Mouse (Mus musculus): ENCODE data around the gene Tmem117.
A peak's percentile ranks its signal among the peaks of the same experiment; 100 is the strongest.

The Tmem117 gene

DNA sequence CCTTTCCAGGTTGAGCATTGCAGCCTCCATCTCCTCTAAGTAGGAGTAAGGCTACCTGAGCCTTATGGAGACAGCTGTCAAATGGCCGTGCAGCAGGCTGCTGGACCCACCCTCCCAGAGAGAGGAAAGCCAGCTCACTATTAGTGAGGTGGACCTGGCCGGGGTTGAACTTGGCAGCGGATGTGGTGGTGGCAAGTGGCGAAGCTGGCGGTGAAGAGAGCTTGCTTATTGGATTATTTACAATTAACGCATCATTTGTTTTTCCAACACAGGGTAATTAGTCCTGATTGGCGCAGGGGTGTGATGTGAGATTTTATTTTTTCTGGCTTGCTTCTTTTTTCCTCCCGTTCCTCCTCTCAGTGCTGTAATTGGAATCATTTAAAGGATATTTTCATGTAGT, 19.4 kb downstream of the Tmem117 start:
- DNase-seq (ENCODE audit: low spot score in 2 of 2), result no peak

DNA sequence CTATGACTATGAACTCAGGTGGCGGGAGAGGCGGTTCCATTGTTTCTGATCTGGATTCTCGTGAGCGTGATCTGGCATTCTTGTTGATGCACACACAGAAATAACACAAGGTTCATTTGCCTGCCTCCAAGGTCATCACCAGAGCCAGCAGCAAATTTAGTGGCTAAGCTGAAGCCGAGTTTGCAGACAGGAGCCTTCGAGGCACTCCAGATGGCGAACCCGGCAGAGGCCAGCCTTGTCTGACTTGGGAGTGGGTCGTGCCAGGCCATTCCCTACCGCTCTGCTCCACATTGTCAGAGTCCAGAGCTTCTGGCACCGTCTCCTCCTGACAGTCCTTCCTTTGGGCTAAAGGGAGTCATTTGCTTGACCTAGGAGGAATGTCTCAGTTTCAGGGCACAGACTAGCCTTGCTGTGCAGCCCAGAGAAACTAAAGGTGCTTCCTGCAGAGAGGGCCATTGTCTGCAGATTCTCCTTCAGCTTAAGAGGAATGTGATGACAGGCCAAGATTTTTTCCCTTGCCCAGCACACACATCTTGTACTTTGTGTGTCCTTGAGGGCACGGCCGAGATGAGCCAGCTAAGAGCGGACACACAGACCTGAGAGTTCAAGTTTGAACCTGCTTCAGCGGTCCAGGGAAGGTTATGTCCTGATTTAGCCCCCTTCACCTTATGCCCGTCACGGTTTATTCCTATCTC, 20.2 kb downstream of the Tmem117 start:
- DNase-seq (ENCODE audit: low spot score in 2 of 2), result no peak

DNA sequence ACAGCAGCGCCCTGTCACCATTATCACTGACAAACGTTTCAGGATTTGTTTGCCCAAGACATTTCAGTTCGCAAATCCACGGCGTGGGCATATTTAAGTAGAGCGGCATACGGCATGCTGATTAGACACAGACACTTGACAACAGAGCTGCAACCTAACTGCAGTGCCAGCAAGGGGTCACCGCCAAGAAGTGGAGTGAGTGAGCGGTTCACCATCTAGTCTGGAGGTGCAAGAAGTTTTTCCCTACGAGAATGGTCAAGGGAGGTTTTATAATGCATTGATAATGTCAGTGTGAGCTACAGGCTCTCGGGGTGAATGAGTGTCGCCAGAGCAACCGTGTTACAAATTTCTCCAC, 20.7 kb downstream of the Tmem117 start:
- no peak for DNase-seq (ENCODE audit: low spot score in 2 of 2)

DNA sequence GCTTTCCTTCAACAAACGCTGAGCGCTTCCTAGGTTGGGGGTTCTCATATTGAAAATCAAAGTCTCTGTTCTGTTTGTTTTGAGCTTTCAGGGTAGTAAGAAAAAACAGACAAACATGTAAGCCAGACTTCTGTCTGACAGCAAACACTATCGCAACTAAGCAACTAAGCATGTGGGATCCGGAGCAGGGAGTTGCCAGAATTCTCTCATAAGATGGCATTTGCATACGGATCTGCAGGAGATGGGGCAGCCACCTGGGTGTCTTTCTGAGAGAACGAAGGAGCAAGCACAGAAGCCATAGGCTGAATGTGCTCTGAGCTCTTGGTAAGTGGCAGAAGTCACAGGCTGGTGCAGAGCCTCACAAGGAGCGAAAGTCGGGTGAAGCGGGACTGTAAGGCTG, 22.3 kb downstream of the Tmem117 start:
- no peak for DNase-seq (ENCODE audit: low spot score in 2 of 2)

DNA sequence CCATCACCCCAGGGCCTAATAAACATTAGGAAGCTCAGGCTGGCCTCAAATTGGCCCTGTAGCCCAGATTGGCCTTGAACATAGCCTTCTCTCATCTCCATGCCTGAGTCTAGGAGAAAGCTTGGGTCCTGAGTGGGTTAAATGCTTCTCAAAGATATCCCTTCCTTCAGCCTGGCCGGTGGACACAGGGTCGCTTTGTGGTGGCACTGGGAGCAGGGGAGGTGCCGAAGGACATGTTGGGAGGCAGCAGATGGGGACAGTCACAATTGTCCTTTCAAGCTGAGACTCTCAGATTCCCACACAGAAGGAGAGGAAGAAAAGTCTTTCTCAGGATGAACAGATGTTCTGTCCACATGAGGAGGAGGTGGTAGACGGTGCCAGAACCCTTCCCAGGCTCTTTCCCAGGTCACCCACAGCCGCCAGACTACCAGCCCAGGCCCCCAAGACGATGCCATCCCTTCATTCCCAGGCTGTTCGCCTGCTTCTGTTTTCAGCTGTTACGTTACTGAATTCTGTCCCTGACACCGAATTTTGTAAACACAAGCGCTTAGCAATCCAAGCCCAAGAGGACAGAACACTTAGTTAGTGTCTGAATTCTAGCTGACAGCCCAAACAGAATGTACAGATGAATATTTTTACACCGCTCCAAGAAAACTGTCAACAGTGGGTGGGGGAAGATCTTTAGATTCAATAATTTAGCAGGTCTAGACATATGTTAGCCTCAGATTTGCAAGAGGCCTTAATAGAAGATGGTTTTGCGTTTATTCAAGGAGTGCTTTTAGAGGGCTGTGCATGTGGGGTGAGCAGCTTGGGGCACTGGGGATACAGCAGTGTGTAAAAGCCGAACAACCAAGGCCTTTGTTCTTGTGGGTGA, 23.2 kb downstream of the Tmem117 start:
- DNase-seq (ENCODE audit: low spot score in 2 of 2), result peak in 1 of 2 experiments; percentile 31

DNA sequence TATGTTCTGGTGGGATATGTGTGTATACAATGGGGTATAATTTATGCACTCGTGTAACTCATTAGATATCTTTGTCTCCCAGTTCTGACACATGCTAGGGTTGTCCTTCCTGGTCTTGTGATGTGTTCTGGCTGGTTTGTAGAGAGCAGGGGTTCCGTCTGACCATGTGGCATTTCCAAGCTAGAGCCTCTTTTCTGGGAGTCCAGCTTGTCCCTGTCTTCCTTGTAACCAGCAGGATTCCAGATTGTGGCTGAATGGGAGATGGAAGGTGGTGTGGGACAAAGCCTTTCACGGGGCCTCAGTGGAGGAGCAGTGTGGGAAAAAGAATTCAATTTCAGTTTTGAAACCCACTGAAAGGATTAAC, 23.8 kb downstream of the Tmem117 start:
- DNase-seq (ENCODE audit: low spot score in 2 of 2), result no peak

DNA sequence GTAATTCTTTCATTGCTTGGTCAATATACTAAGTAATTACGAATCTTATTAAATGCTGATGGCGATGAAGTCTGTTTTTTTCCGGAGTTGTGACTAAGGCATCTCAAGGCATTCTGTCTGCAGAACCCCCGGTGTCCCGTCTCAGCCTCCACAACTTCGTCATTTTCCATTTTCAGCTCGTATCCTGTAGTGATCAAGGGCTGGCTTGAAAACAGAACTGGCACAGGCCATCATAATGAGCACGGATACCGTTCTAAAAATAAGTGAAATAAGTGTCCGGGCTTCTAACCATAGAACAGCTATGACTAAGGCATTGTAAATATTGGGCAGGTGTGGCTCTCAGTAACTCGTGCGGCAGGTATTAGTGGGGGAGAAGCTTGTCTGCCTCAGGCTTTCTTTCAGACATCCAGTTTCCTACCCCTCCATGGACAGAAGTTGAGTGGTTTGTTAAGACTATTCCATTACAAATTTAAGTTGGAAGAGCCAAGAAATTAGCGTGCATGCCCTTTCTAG, 26.8 kb downstream of the Tmem117 start:
- no peak for DNase-seq (ENCODE audit: low spot score in 2 of 2)

DNA sequence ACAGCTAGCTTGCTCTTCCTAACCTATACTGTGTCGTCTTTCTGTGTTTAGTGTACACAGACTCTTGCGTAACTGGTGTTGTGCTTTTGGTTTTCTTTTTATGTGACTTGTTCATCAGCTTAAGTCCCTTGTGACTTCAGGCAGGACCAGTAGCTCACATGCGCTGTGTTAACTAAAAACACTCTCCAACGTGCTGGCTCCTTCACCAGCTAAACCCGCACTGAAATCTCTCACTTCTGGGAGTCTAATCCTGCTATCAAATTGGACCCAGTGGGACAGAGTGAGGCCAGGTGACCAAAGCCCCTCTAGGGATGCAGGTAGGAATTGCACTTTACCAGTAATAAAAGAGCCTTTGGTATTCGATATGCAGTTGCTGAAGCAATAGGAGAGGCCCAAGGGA, 28.9 kb downstream of the Tmem117 start:
- DNase-seq (ENCODE audit: low spot score in 2 of 2), result no peak

DNA sequence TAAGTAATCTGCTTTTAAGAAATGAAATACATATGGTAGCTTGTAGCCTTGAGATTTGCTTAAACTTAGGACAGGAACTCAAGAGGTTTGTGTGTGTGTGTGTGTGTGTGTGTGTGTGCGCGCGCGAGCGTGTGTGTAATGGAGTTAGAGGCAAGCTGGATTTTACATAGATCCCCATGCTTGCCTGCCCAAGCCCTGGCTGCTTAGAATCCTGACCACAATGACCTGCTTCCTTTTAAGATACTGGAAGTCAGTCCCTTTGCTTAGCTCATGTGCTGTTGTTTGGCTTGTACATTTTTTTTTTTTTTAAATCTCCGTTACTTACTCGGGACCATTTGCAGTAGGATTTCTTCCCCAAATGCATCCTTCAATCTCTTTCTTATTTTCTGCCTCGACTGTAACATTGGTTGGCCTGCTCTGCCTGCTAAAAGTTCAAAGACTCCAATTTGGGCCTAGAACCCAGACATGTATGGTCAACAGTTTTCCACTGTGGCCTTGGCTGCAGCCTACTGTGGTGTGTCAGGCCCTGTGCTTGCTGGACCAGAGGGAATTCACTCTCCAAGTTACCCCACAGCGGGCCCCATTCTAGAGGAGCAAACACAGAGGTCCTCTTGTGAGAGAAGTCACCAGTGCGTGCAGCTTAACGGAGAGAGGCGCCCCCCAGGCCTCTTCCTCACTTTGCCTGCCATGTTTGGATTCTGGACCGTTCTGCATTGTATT, 29.5 kb downstream of the Tmem117 start:
- no peak for DNase-seq (ENCODE audit: low spot score in 2 of 2)

DNA sequence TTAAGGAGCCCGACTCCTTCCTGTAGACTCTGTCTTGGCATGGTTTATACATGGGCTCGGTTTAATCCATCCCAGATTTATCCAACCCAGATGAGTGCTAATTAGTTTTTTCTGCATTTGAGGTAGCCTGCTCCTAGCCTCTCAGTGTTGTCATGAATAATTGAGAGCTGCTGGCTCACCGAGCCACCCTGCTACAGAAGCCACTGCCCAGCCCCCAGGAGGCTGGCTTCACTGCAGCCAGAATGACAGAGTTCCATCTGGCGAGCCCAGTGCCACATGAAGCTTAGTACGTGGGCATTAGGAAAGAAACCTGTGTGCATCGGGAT, 30.0 kb downstream of the Tmem117 start:
- no peak for DNase-seq (ENCODE audit: low spot score in 2 of 2)

DNA sequence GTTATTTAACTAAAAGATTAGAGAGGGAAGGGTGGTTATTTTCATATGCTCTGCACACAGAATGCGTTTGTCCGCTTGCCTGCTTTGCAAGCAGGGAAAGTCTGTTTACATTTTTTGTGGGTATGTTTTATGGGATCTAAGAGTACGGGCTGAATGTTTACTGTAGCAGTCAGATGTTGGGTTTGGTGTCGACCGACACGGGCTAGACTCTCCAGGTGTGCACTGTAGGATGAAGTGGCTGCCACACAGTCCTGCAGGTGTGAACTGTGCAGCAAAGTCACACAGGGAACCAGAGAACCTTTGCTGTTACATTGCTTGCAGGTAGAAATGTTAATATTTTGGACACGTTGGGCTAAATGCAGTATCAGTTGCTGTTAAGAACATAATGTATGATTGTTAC, 31.9 kb downstream of the Tmem117 start:
- DNase-seq (ENCODE audit: low spot score in 2 of 2), result no peak

DNA sequence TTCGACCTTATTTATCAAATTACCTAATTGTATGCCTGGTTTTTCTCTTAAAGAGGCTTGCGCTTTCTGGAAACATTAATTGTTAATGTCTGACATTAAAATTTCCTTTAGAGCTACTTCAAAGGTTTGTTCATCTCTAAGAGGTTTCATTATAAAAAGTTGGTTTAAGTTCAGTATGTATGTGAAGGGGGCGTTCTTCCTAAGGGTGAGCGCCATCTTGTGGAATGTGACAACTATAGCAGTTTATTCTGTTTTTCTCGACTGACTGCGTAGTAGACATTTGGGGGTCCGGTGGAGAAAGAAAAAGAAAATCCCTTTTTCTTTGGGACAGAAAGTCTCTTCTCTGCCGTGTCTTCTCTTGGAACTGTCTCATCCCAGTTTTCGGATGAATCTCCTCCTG, 32.4 kb downstream of the Tmem117 start:
- DNase-seq (ENCODE audit: low spot score in 2 of 2), result no peak

DNA sequence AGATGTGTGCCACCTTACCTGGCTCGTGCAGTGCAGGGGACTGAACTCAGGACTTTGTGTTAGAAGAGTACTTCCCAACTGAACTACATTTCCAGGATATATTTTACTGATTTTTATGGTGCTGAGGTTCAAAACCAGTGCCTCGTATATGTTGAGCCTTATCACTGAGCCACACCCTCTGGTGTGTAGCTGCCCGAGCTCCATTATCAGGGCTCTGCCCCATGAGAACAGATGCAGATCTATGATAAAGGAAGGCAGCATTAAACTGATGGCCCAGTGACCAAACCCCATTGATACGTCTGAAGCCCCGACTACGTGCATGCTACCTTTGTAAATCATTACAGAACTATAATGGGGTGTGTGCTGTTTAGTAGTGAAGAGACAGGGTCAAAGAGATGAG, 35.6 kb downstream of the Tmem117 start:
- DNase-seq (ENCODE audit: low spot score in 2 of 2), result no peak

DNA sequence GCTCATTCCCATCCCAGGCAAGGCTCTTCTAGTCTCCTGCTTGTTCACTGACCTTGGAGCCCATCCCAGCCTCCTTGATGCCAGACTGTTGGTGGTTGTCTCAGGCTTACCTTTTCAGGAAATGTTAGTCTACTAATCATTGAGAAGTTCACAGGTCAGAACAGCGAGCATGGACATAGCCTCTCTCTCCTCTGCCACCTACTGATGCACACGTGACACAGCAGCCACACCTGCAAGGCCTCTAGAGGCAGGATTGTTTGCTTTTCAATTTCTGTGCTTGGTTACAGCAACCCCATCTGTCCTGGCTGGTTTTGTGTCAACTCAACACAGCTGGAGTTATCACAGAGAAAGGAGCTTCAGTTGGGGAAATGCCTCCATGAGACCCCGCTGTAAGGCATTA, 52.1 kb downstream of the Tmem117 start:
- DNase-seq (ENCODE audit: low spot score in 2 of 2), result no peak

DNA sequence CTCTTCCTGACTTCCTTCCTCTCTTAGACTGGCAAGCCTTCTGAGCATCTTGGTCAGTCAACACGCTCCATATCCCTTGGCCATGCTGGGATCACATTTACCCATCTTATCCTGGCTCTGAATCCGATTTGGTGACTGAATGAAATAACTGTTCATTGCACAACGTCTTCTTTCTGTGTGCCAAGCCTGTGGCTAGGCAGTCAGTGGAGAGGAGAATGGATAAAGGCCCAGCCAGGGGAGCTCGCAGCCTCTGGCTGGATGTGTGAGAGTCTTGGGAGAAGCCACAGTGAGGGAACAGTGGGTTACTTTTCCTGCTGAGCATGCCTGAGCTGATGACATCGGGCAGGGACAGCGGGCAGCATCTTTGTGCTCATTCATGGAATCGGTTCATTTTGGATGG, 55.2 kb downstream of the Tmem117 start:
- DNase-seq (ENCODE audit: low spot score in 2 of 2), result no peak

DNA sequence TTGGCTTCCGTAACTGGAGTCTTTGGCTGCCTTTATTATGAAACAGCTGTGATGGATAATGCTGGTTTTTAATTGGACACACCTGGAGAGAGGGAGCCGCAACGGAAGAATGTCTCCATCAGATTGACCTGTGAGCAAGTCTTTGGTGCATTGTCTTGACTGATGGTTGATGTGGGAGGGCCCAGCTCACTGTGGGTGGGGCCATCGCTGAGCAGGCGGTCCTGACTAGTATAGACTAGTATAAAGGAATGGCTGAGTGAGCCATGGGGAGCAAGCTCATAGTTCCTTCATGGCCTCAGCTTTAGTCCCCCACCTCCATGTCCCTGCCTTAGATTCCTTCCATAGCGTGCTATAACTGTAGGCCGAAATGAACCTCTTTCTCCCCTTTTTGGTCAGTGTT, 58.1 kb downstream of the Tmem117 start:
- DNase-seq (ENCODE audit: low spot score in 2 of 2), result no peak

DNA sequence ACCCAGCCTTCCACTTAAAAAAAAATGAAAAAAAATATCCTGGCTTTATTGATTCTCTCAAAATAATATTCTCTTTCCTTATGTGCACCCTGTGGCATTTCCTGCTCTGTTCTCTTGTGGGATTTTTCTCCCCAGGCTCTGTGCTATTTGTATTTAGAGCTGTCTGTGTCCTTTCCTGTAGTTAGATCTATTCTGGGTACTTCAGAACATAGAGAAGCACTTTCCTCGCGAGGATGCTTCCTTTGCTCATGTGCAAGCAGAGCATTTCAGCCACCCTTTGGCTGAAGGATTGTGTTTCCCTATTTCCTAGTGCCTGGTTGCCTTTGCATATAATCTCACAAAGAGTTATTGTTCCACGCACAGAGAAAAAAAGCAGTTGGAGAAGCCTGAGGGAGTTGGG, 58.6 kb downstream of the Tmem117 start:
- no peak for DNase-seq (ENCODE audit: low spot score in 2 of 2)

DNA sequence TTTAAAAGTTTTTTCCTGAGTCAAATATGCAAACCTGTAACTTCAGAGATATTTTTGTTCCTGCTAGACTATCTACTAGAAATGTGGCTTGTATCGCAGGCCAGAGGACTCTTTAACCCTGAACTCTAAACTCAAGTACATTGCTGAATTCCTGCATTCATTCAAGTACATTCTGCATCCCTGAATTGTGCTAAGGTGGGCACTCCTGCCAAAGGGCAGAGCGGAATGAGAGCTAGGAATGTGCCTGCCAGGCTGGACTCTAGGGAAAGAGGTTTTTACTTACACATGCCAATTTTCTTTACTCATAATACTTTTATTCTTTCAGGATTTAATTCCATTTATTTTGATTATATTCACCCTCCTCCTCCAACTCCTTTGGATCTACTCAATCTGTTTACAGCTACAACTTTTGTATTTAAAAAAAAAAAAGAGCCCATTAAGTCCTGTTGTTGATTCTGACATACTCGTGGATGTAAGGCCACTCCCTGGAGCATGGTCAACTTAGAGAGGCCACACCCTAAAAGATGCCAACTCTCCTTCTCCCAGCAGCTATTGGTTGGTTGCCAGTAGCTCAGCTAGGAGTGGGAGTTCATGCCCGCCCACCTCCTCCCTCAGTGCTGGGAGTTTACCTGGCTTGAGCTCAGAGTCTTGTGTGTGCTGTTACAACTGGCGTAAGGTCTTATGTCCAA, 60.3 kb downstream of the Tmem117 start:
- no peak for DNase-seq (ENCODE audit: low spot score in 2 of 2)

DNA sequence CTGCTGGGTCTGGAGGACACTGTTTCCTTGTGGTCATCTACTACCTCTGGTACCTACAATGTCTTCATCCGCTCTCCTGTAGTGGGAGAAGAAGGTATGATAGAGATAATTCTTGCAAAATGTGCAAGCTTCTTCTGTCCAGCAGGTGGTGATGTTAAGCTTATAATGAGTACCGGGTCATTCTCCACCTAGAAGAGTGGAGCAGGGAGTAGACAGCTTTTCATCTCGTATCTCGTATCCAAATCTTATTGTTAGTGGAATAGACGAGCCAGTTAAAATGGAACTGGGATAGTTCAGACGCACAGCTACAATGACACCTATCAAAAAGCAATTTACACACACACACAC, 60.8 kb downstream of the Tmem117 start:
- no peak for DNase-seq (ENCODE audit: low spot score in 2 of 2)

DNA sequence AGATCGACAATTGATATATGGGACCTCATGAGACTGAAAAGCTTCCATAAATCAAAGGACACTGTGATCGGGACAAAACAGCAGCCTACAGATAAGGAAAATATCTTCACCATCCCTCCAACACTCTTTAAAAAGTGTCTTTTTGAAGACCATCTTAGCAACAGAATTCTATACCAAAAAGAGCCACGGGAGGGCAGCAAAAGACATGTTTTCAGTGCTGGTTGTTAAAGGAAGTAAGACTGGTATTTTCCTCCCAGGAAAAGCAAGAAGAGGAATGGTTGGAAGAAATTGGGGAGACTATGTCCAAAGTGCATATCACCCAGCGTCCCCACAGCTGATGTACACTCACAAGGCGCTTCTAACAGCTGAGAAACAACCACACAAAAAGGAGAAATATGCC, 93.7 kb downstream of the Tmem117 start:
- DNase-seq (ENCODE audit: low spot score in 2 of 2), result peak; percentile 65 to 70

DNA sequence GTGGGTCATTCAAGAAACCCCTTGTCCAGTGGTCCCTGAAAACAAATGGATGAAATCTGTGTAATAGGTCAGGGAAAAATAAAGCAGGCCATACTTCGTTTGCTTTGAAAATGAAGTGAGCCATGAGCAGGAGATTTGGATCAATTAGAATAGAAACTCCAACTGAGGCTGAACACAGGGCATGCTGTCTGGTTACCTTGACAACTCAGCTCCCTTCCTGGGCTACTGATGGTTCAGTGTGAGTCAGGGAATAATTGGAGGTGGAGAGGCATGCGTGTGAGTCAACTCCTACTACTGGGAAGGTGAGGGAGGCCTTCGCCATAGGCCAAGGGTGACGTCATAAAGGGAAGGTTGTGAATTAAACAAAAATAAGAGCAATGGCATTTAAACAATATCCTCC, 103.1 kb downstream of the Tmem117 start:
- no peak for DNase-seq (ENCODE audit: low spot score in 2 of 2)

DNA sequence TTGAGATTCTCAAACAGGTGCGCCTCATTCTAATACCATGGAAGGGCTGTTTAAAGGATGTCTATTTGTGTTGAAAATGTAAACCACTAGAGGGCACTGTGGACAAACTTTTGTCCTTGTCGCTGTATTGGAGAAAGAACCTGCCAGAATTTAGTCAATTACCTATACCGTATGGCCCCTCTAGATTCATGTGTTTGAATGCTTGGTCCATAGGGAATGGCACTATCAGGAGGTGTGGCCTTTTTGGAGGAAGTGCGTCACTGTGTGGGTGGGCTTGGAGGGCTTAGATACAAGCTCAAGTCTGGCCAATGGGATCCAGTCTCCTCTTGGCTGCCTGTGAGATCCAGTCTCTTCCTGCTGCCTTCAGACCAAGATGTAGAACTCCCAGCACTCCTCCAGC, 140.2 kb downstream of the Tmem117 start:
- peak in 1 of 2 experiments; percentile 16 for DNase-seq (ENCODE audit: low spot score in 2 of 2)

Measured in frontal cortex, postnatal 25 days (tissue).